Mouse (Mus musculus): ENCODE measurements around the gene Erf. TPM values are rescaled to one million over a fixed set of nuclear protein-coding genes. Genes with fewer than 3 reads are reported as not detected.
"Not testable (repeated sequence)": the region's sequence is repeated elsewhere in the genome, so short reads cannot be mapped to it uniquely, and the experiment has no call there.

Gene Erf
- total RNA-seq, 2 experiments from 2014 or later: 47.5 to 50.4 TPM

- DNase-seq (ENCODE audit: low spot score in 2 of 2): no peak
Observed at GRCm38 (mm10) chr7:25269029-25269428, 18.5 kb upstream of the Erf start.

GRCm38 (mm10) chr7:25268588-25268987 is 18.0 kb upstream of the Erf start:
- no peak for DNase-seq (ENCODE audit: low spot score in 2 of 2)

- DNase-seq (ENCODE audit: low spot score in 2 of 2): peak; percentile 83 to 92
Observed at GRCm38 (mm10) chr7:25267751-25268463, 17.3 kb upstream of the Erf start.

GRCm38 (mm10) chr7:25267301-25267750 is 16.8 kb upstream of the Erf start, which contains the start of gene Cic:
Gene Cic, plus strand, starts transcription at chr7:25267704.
- peak; percentile 82 to 99 for DNase-seq (ENCODE audit: low spot score in 2 of 2)

GRCm38 (mm10) chr7:25266180-25266962 is 15.8 kb upstream of the Erf start:
- DNase-seq (ENCODE audit: low spot score in 2 of 2): no peak

- not testable (repeated sequence) for DNase-seq (ENCODE audit: low spot score in 2 of 2)
Observed at GRCm38 (mm10) chr7:25265743-25266142, 15.2 kb upstream of the Erf start.

- no peak for DNase-seq (ENCODE audit: low spot score in 2 of 2)
Observed at GRCm38 (mm10) chr7:25263968-25264870, 13.7 kb upstream of the Erf start.

- no peak for DNase-seq (ENCODE audit: low spot score in 2 of 2)
Observed at GRCm38 (mm10) chr7:25261896-25262295, 11.3 kb upstream of the Erf start.

- no peak for DNase-seq (ENCODE audit: low spot score in 2 of 2)
Observed at GRCm38 (mm10) chr7:25251822-25252221, 1.3 kb upstream of the Erf start.

GRCm38 (mm10) chr7:25251071-25251791 is 670 bp upstream of the Erf start:
- peak in 1 of 2 experiments; percentile 42 for DNase-seq (ENCODE audit: low spot score in 2 of 2)

- DNase-seq (ENCODE audit: low spot score in 2 of 2): peak; percentile 56 to 59
Observed at GRCm38 (mm10) chr7:25249314-25250140, 1.0 kb downstream of the Erf start.

GRCm38 (mm10) chr7:25248846-25249313 is 1.7 kb downstream of the Erf start:
- DNase-seq (ENCODE audit: low spot score in 2 of 2): no peak

GRCm38 (mm10) chr7:25248018-25248647 is 2.4 kb downstream of the Erf start:
- no peak for DNase-seq (ENCODE audit: low spot score in 2 of 2)

GRCm38 (mm10) chr7:25247498-25247897 is 3.1 kb downstream of the Erf start:
- DNase-seq (ENCODE audit: low spot score in 2 of 2): no peak

GRCm38 (mm10) chr7:25246759-25247137 is 3.8 kb downstream of the Erf start:
- no peak for DNase-seq (ENCODE audit: low spot score in 2 of 2)

- DNase-seq (ENCODE audit: low spot score in 2 of 2): no peak
Observed at GRCm38 (mm10) chr7:25246079-25246758, 4.3 kb downstream of the Erf start.

- no peak for DNase-seq (ENCODE audit: low spot score in 2 of 2)
Observed at GRCm38 (mm10) chr7:25244562-25245369, 5.8 kb downstream of the Erf start.

- no peak for DNase-seq (ENCODE audit: low spot score in 2 of 2)
Observed at GRCm38 (mm10) chr7:25243361-25243760, 7.2 kb downstream of the Erf start.

Data from adrenal gland, postnatal 4 days (tissue).